In genomic region chr8:84665385-84665893, GRCm38 (mm10) we compare ENCODE assay signal across 8 mouse cellular contexts. TPM values are rescaled to one million over a fixed set of nuclear protein-coding genes. Genes with fewer than 3 reads are reported as not detected.
DNase-seq lines count a peak whose midpoint lies in the region; ATAC-seq and TF ChIP-seq lines count a peak whose summit lies in the region.

No protein-coding gene starts in this region.

- WGBS in kidney, embryonic 15.5 days, result 3% methylated on average over 14 of the region's 14 CpGs
- 3% methylated on average over 14 of the region's 14 CpGs for WGBS in hindbrain, embryonic 13.5 days
- WGBS in midbrain, embryonic 15.5 days, result 2% methylated on average over 14 of the region's 14 CpGs

- no peak for TF ChIP-seq CTCF in bone marrow macrophage, adult 2 months (IDR thresholded peaks at IDR 0.05; ENCODE audit: low read depth, low read length)

- H3K4me1 ChIP-seq in kidney, embryonic 15.5 days, result peaks cover 34% of the 10 kb centered on the region
- peaks cover 11% of the 10 kb centered on the region for H3K4me1 ChIP-seq in bone marrow macrophage, adult 2 months (ENCODE audit: control insufficient read depth, insufficient read depth, low read length)
- peaks cover 43% of the 10 kb centered on the region for H3K4me1 ChIP-seq in hindbrain, embryonic 13.5 days (replicated peaks)
- H3K4me1 ChIP-seq in midbrain, embryonic 15.5 days, result peaks cover 45% of the 10 kb centered on the region

- no peak for DNase-seq in kidney, postnatal 10 days
- no peak for DNase-seq in right cerebral cortex, postnatal 36 days (ENCODE audit: low spot score in 2 of 2)
- no peak for DNase-seq in frontal cortex, postnatal 10 days (ENCODE audit: low spot score in 2 of 2)
- DNase-seq in lung, postnatal 4 days, result no peak

- H3K27me3 ChIP-seq in kidney, embryonic 15.5 days, result no peaks in the 10 kb centered on the region
- H3K27me3 ChIP-seq in hindbrain, embryonic 13.5 days, result no peaks in the 10 kb centered on the region
- H3K27me3 ChIP-seq in midbrain, embryonic 15.5 days (replicated peaks), result no peaks in the 10 kb centered on the region; the same call in 1 of the 2 replicates

- H3K9me3 ChIP-seq in kidney, embryonic 15.5 days (replicated peaks), result no peaks in the 10 kb centered on the region
- H3K9me3 ChIP-seq in hindbrain, embryonic 13.5 days, result no peaks in the 10 kb centered on the region
- H3K9me3 ChIP-seq in midbrain, embryonic 15.5 days, result no peaks in the 10 kb centered on the region

- peak; percentile 1; the same call in 1 of the 2 replicates for ATAC-seq in kidney, embryonic 15.5 days (replicated peaks; ENCODE audit: low FRiP score)
- ATAC-seq in hindbrain, embryonic 13.5 days (ENCODE audit: low FRiP score), result no peak; the same call in 1 of the 2 replicates
- peak; percentile 13; the same call in 1 of the 2 replicates for ATAC-seq in midbrain, embryonic 15.5 days (replicated peaks)

- no peak for TF ChIP-seq POLR2A in bone marrow macrophage, adult 2 months (IDR thresholded peaks at IDR 0.05; ENCODE audit: borderline replicate concordance, low read depth, low read length)

- H3K4me3 ChIP-seq in kidney, embryonic 15.5 days (replicated peaks), result peak overlapping the region; percentile 74
- peak overlapping the region; percentile 81 for H3K4me3 ChIP-seq in bone marrow macrophage, adult 2 months (ENCODE audit: insufficient read depth, low read length)
- peak overlapping the region; percentile 69 for H3K4me3 ChIP-seq in hindbrain, embryonic 13.5 days
- peak overlapping the region; percentile 65 for H3K4me3 ChIP-seq in midbrain, embryonic 15.5 days

- H3K36me3 ChIP-seq in kidney, embryonic 15.5 days, result peaks cover 24% of the 10 kb centered on the region
- H3K36me3 ChIP-seq in hindbrain, embryonic 13.5 days, result peaks cover 18% of the 10 kb centered on the region
- no peaks in the 10 kb centered on the region for H3K36me3 ChIP-seq in midbrain, embryonic 15.5 days (replicated peaks)

- peak overlapping the region; percentile 75 for H3K9ac ChIP-seq in kidney, embryonic 15.5 days
- peak overlapping the region; percentile 81 for H3K9ac ChIP-seq in hindbrain, embryonic 13.5 days
- peak overlapping the region; percentile 67 for H3K9ac ChIP-seq in midbrain, embryonic 15.5 days

- peak overlapping the region; percentile 97 for H3K27ac ChIP-seq in kidney, embryonic 15.5 days
- H3K27ac ChIP-seq in bone marrow macrophage, adult 2 months (ENCODE audit: insufficient read depth, low read depth, low read length), result peak overlapping the region; percentile 53
- peak overlapping the region; percentile 88 for H3K27ac ChIP-seq in hindbrain, embryonic 13.5 days
- peak overlapping the region; percentile 84 for H3K27ac ChIP-seq in midbrain, embryonic 15.5 days

- H3K4me2 ChIP-seq in kidney, embryonic 15.5 days, result peak overlapping the region; percentile 75
- H3K4me2 ChIP-seq in hindbrain, embryonic 13.5 days, result peak overlapping the region; percentile 90
- H3K4me2 ChIP-seq in midbrain, embryonic 15.5 days, result peak overlapping the region; percentile 73

RNA-seq across cellular contexts. Expression of gene Ier2, which starts 2.8 kb away (rescaled TPM):
- 73.4 and 80.3 TPM in 2 replicates for polyA plus RNA-seq in kidney, embryonic 15.5 days (2015; fragmentation: Nextera tagmentation; extraction: Ambion mirVana)
- polyA plus RNA-seq in bone marrow macrophage, adult 2 months (2012; ENCODE audit: insufficient read depth, insufficient read length, missing spikeins), result 23.3 and 24.7 TPM in 2 replicates
- polyA plus RNA-seq in hindbrain, embryonic 13.5 days (2015; fragmentation: Nextera tagmentation; extraction: Ambion mirVana), result 26.1 and 32.2 TPM in 2 replicates
- 16.9 and 17.8 TPM in 2 replicates for polyA plus RNA-seq in midbrain, embryonic 15.5 days (2015; fragmentation: Nextera tagmentation; extraction: Ambion mirVana)

RNA-seq across cellular contexts. Expression of gene Trmt1, which starts 20.7 kb away (rescaled TPM):
- 68.7 and 73.8 TPM in 2 replicates for polyA plus RNA-seq in kidney, embryonic 15.5 days (2015; fragmentation: Nextera tagmentation; extraction: Ambion mirVana)
- 46.8 and 58.4 TPM in 2 replicates for polyA plus RNA-seq in bone marrow macrophage, adult 2 months (2012; ENCODE audit: insufficient read depth, insufficient read length, missing spikeins)
- polyA plus RNA-seq in hindbrain, embryonic 13.5 days (2015; fragmentation: Nextera tagmentation; extraction: Ambion mirVana), result 51.9 and 60.3 TPM in 2 replicates
- polyA plus RNA-seq in midbrain, embryonic 15.5 days (2015; fragmentation: Nextera tagmentation; extraction: Ambion mirVana), result 63.3 and 66.7 TPM in 2 replicates

RNA-seq across cellular contexts. Expression of gene Nacc1, which starts 22.2 kb away (rescaled TPM):
- 23.9 and 25.6 TPM in 2 replicates for polyA plus RNA-seq in kidney, embryonic 15.5 days (2015; fragmentation: Nextera tagmentation; extraction: Ambion mirVana)
- polyA plus RNA-seq in bone marrow macrophage, adult 2 months (2012; ENCODE audit: insufficient read depth, insufficient read length, missing spikeins), result 30.8 and 35.2 TPM in 2 replicates
- 13.7 and 14.4 TPM in 2 replicates for polyA plus RNA-seq in hindbrain, embryonic 13.5 days (2015; fragmentation: Nextera tagmentation; extraction: Ambion mirVana)
- polyA plus RNA-seq in midbrain, embryonic 15.5 days (2015; fragmentation: Nextera tagmentation; extraction: Ambion mirVana), result 16.3 and 17.2 TPM in 2 replicates

RNA-seq across cellular contexts. Expression of gene Lyl1, which starts 35.8 kb away (rescaled TPM):
- 7.6 and 7.8 TPM in 2 replicates for polyA plus RNA-seq in kidney, embryonic 15.5 days (2015; fragmentation: Nextera tagmentation; extraction: Ambion mirVana)
- polyA plus RNA-seq in bone marrow macrophage, adult 2 months (2012; ENCODE audit: insufficient read depth, insufficient read length, missing spikeins), result 91.9 and 102 TPM in 2 replicates
- polyA plus RNA-seq in hindbrain, embryonic 13.5 days (2015; fragmentation: Nextera tagmentation; extraction: Ambion mirVana), result 3.9 and 4.2 TPM in 2 replicates
- 3.4 and 4.2 TPM in 2 replicates for polyA plus RNA-seq in midbrain, embryonic 15.5 days (2015; fragmentation: Nextera tagmentation; extraction: Ambion mirVana)

RNA-seq across cellular contexts. Expression of gene G430095P16Rik, which starts 57.4 kb away (rescaled TPM):
- 1.9 and 2.3 TPM in 2 replicates for polyA plus RNA-seq in kidney, embryonic 15.5 days (2015; fragmentation: Nextera tagmentation; extraction: Ambion mirVana)
- polyA plus RNA-seq in bone marrow macrophage, adult 2 months (2012; ENCODE audit: insufficient read depth, insufficient read length, missing spikeins), result 1.0 and 1.1 TPM in 2 replicates
- 1.0 and 2.3 TPM in 2 replicates for polyA plus RNA-seq in hindbrain, embryonic 13.5 days (2015; fragmentation: Nextera tagmentation; extraction: Ambion mirVana)
- polyA plus RNA-seq in midbrain, embryonic 15.5 days (2015; fragmentation: Nextera tagmentation; extraction: Ambion mirVana), result 0.97 and 1.8 TPM in 2 replicates
